Mouse (Mus musculus) neural tube, embryonic 13.5 days (tissue): ENCODE measurements around the gene Endou. TPM values are rescaled to one million over a fixed set of nuclear protein-coding genes. Genes with fewer than 3 reads are reported as not detected.

Source experiments
- ATAC-seq: fragments of 200-750 bp; cut with Nextera tagmentation; 2 replicates; pipeline ENCODE4 v1.8.0; 2017; ENCODE audit warnings: low read depth, mild to moderate bottlenecking, moderate TSS enrichment, moderate library complexity
- H3K27ac ChIP-seq: fragments of 300-500 bp; sonication (generic); replicated peaks from 2 replicates; pipeline ENCODE4 v1.5.1; 2015; ENCODE audit warnings: moderate library complexity, mild to moderate bottlenecking, inconsistent platforms
- H3K27me3 ChIP-seq: fragments of 300-500 bp; sonication (generic); 2 replicates; pipeline ENCODE4 v1.6.1; 2015; ENCODE audit warnings: mild to moderate bottlenecking, inconsistent platforms
- H3K36me3 ChIP-seq: fragments of 300-500 bp; sonication (generic); 2 replicates; pipeline ENCODE4 v1.6.1; 2015; ENCODE audit warnings: mild to moderate bottlenecking, inconsistent platforms
- H3K4me1 ChIP-seq: fragments of 300-500 bp; sonication (generic); replicated peaks from 2 replicates; pipeline ENCODE4 v1.6.1; 2015; ENCODE audit warnings: inconsistent platforms
- H3K4me2 ChIP-seq: fragments of 300-500 bp; sonication (generic); 2 replicates; pipeline ENCODE4 v1.6.1; 2015; ENCODE audit warnings: inconsistent platforms, mild to moderate bottlenecking, moderate library complexity
- H3K4me3 ChIP-seq: fragments of 300-500 bp; sonication (generic); 2 replicates; pipeline ENCODE4 v1.5.1; 2015; ENCODE audit warnings: mild to moderate bottlenecking, inconsistent platforms
- H3K9ac ChIP-seq: fragments of 300-500 bp; sonication (generic); 2 replicates; pipeline ENCODE4 v1.6.1; 2015; ENCODE audit warnings: moderate library complexity, mild to moderate bottlenecking, inconsistent platforms
- H3K9me3 ChIP-seq: fragments of 300-500 bp; sonication (generic); 2 replicates; pipeline ENCODE4 v1.6.1; 2016; ENCODE audit warnings: inconsistent platforms
- WGBS: fragments of 180-500 bp; shearing (Covaris S2); methylation state at CpG from one replicate; pipeline ENCODE4 v1.1.7; 2015; 5-methylcytosine and 5-hydroxymethylcytosine counted together
- polyA plus RNA-seq: library from polyadenylated mRNA; unstranded; fragments of >200 nt; fragmentation: Nextera tagmentation; extraction: Ambion mirVana; gene quantifications from 2 replicates; pipeline ENCODE4 v1.2.1, GENCODE M21; 2015

Endou gene
- polyA plus RNA-seq, 1 experiment from 2014 or later = 0.29 TPM

DNA sequence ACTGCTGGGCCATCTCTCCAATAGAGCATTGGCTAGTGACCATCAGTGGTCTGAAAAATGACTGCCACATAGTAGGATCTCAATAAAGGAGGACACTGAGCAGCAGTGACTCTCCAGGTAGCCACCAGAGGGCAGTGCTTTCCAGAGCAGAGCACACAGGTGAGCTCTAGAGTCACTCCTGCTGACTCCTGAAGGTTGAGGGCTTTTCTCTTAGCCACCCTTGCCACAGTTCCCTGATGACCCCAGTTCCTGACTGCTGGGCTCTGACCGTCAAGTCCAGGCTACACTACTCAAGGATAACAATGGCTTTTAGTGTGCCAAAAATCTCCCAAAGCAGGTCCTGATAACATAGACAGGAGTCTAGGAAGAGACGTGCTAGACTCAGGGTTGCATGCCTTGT, 20.5 kb upstream of the Endou start:
- no peaks in the 10 kb centered on the region for H3K27me3 ChIP-seq
- no peak overlapping the region for H3K4me2 ChIP-seq
- H3K9ac ChIP-seq = no peak overlapping the region
- no peaks in the 10 kb centered on the region for H3K9me3 ChIP-seq
- no peak for ATAC-seq
- H3K27ac ChIP-seq = no peak overlapping the region
- 77% methylated on average over 2 of the region's 2 CpGs for WGBS
- peaks cover 56% of the 10 kb centered on the region for H3K4me1 ChIP-seq
- H3K36me3 ChIP-seq = no peaks in the 10 kb centered on the region
- H3K4me3 ChIP-seq = no peak overlapping the region

DNA sequence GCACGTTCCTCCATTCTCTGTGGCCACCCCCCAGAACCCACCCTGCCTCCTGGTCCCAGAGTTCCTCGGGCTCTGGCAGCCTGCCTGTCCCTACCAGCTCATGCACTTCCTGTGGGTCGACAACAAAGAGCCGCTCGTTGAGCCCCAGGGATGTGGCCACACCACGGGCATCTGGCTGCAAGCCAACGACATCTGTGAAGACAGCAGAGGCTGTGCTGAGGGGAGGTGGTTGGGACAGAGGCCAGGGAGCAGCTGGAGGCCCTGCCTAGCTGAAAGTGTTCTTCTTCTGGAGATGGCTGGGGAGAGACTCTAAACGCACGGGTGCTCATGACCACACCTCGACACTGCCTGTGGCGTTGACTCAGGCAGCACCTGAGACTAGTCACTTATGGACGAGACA, 19.6 kb upstream of the Endou start:
- peak overlapping the region; percentile 83 for H3K27ac ChIP-seq
- 23% methylated on average over 12 of the region's 12 CpGs for WGBS
- ATAC-seq = peak; percentile 90
- no peak overlapping the region for H3K4me3 ChIP-seq
- H3K27me3 ChIP-seq = no peaks in the 10 kb centered on the region
- H3K4me2 ChIP-seq = peak overlapping the region; percentile 14; the same call in 1 of the 2 replicates
- peaks cover 55% of the 10 kb centered on the region for H3K4me1 ChIP-seq
- no peaks in the 10 kb centered on the region for H3K36me3 ChIP-seq
- peak overlapping the region; percentile 17; the same call in 1 of the 2 replicates for H3K9ac ChIP-seq
- no peaks in the 10 kb centered on the region for H3K9me3 ChIP-seq

DNA sequence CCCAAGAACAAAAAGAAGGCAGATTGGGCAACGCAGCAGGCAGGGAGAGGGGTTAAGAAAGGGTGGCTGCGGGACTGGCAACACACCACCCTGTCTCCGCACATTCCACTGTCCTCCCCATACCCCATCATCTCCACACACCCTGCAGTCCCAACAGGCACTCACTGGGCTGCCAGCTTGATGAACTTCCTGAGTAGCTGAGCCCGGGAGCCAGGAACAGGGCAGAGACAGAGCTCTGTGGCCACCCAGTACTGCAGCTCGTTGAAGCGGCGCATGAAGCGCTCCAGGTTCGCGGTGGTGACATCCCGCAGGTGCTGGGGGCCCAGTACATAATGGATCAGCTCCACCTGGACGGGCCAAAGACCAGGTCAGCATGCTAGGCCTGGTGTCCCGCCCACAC, 18.7 kb upstream of the Endou start:
- Histone ChIP-seq H3K4me3 (no peak overlapping the region), H3K27me3 (no peaks in the 10 kb centered on the region), H3K36me3 (no peaks in the 10 kb centered on the region), H3K4me1 (peaks cover 55% of the 10 kb centered on the region), H3K9ac (no peak overlapping the region), H3K4me2 (no peak overlapping the region), H3K27ac (peak overlapping the region; percentile 83), H3K9me3 (no peaks in the 10 kb centered on the region)
- WGBS = 85% methylated on average over 13 of the region's 13 CpGs
- 0 out of 2 replicates have a peak, but pooled peaks have one; percentile 2 for ATAC-seq

DNA sequence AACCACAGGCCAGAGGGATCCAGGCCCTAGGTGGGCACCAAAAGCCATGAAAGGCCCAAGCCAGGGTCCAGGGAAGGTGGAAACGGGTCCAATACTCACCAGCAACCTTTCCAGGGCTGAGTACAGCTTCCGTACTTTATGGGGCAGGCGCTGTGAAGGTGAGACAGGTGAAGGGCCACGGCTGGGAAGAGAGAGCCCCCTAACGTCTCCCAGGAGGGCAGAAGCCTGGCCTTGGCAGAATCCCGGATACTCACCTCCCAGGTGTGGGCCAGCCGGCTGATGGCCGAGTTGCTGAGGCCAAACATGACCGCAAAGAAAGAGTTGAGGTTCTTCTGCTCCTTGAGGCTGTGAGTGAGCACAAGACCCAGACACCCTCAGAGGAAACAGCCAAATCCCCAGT, 18.3 kb upstream of the Endou start:
- H3K9me3 ChIP-seq = no peaks in the 10 kb centered on the region
- WGBS = 96% methylated on average over 9 of the region's 9 CpGs
- H3K4me2 ChIP-seq = no peak overlapping the region
- H3K27ac ChIP-seq = no peak overlapping the region
- no peak overlapping the region for H3K4me3 ChIP-seq
- ATAC-seq = no peak
- no peak overlapping the region for H3K9ac ChIP-seq
- H3K27me3 ChIP-seq = no peaks in the 10 kb centered on the region
- H3K36me3 ChIP-seq = no peaks in the 10 kb centered on the region
- H3K4me1 ChIP-seq = peaks cover 53% of the 10 kb centered on the region

DNA sequence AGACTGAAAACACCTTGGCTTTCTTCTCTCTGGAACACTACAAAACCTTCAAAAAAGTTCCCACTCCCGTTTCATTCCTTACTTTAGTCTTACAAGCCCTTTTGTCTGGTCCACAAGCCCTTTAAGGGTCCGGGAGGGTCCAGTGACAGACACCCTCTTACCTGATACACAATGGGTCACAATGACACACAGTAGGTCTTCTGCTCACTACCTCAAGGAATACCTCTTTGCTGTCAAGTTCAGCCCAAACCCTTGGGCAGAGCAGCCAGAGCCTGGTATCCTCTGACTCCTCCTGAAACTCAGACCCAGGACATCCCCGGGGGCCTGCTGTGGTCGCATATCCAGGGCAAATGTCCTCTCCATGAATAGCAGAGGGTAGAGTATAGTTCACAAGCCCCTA, 17.8 kb upstream of the Endou start:
- 89% methylated on average over 4 of the region's 4 CpGs for WGBS
- no peak overlapping the region for H3K27ac ChIP-seq
- no peak for ATAC-seq

DNA sequence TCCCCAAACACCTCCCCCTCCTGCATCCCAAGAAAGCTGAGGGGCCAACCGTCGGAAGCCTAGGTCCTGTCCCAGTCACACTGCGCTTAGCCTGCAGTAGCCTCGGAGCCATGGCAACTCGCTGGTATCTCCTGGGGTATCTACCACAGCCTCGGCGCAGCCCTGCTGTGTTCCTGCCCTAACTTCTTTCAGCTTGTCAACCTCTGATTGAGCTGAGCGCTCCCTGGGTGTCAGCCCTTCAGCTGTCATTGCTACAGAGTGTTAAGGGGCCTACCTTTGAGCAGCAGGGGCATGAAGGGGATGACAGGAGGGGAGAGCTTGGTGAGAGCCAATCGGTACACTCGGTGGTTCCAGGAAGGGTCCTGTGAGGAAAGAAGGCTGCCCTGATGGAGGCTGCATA, 17.2 kb upstream of the Endou start:
- Histone ChIP-seq H3K27ac (no peak overlapping the region), H3K4me2 (no peak overlapping the region), H3K9me3 (no peaks in the 10 kb centered on the region), H3K4me1 (peaks cover 51% of the 10 kb centered on the region), H3K4me3 (no peak overlapping the region), H3K36me3 (no peaks in the 10 kb centered on the region), H3K9ac (no peak overlapping the region), H3K27me3 (no peaks in the 10 kb centered on the region)
- 45% methylated on average over 10 of the region's 10 CpGs for WGBS
- ATAC-seq = no peak

More for the DNA sequence above, 17.8 kb upstream of the Endou start:
- Histone ChIP-seq H3K4me2 (no peak overlapping the region), H3K9me3 (no peaks in the 10 kb centered on the region), H3K27me3 (no peaks in the 10 kb centered on the region), H3K4me1 (peaks cover 53% of the 10 kb centered on the region), H3K9ac (no peak overlapping the region), H3K4me3 (no peak overlapping the region), H3K36me3 (no peaks in the 10 kb centered on the region)

DNA sequence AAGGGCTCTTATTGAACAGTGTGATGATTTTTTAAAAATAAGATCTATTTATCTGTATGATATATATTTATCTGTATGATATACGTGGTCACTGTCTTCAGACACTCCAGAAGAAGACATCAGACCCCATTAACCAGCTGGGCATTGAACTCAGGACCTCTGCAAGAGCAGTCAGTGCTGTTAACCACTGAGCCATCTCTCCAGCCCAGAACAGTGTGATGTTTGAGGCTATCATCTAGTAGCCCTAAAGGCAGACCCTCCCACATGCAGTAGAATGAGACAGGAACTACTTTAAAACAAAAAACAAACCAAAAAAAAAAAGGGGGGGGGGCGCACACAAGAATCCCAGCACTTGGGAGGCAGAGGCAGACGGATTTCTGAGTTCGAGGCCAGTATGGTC, 16.3 kb upstream of the Endou start:
- H3K27ac ChIP-seq = no peak overlapping the region
- H3K36me3 ChIP-seq = no peaks in the 10 kb centered on the region
- no peaks in the 10 kb centered on the region for H3K27me3 ChIP-seq
- no peaks in the 10 kb centered on the region for H3K9me3 ChIP-seq
- H3K4me2 ChIP-seq = no peak overlapping the region
- no peak for ATAC-seq
- no peak overlapping the region for H3K9ac ChIP-seq
- WGBS = 88% methylated on average over 4 of the region's 4 CpGs
- H3K4me1 ChIP-seq = peaks cover 52% of the 10 kb centered on the region
- H3K4me3 ChIP-seq = no peak overlapping the region

DNA sequence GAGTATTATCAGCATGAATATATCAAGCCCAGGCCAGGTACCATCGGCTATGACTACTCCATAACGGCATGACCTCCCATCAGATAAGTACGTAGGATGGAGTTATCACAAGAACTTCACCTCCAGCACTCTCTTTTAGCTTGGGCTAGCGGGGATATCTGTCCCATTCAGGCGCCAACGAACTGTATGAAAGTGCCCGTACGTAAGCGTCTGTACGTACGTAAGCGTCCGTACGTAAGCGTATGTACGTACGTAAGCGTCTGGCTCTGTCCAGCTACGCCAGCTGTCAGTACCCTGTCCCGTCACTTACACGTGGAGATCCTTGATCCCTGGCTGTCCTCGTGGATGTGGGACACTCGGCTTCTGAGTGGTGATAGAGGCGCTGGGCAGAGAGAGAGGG, 15.6 kb upstream of the Endou start:
- H3K4me3 ChIP-seq = no peak overlapping the region
- no peaks in the 10 kb centered on the region for H3K36me3 ChIP-seq
- no peaks in the 10 kb centered on the region for H3K27me3 ChIP-seq
- H3K27ac ChIP-seq = no peak overlapping the region
- no peak overlapping the region for H3K9ac ChIP-seq
- peaks cover 58% of the 10 kb centered on the region for H3K4me1 ChIP-seq
- H3K4me2 ChIP-seq = no peak overlapping the region
- WGBS = 96% methylated on average over 24 of the region's 24 CpGs
- no peaks in the 10 kb centered on the region for H3K9me3 ChIP-seq
- ATAC-seq = no peak

DNA sequence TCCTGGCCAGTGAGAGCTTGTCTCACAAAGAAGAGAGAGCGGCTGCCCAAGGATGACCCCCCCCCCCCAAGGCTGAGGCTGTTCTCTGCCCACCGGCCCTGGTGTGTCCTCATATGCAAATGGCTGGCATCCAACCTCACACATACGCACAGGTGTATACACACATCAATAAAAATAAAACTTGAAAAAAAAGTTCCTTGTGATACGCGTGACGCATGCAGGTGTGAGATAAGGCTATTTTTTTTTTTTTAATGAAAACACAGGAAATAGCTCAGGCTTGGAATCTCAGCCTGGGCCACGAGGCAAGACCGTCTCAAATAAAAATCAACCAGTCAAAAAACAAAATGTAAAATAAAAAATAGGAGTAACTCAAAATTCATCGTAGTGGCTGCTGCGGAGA, 15.1 kb upstream of the Endou start:
- Histone ChIP-seq H3K27me3 (no peaks in the 10 kb centered on the region), H3K4me1 (peaks cover 58% of the 10 kb centered on the region), H3K9me3 (no peaks in the 10 kb centered on the region), H3K9ac (no peak overlapping the region), H3K4me2 (no peak overlapping the region), H3K27ac (no peak overlapping the region), H3K36me3 (no peaks in the 10 kb centered on the region), H3K4me3 (no peak overlapping the region)
- ATAC-seq = no peak
- WGBS = 90% methylated on average over 10 of the region's 10 CpGs

DNA sequence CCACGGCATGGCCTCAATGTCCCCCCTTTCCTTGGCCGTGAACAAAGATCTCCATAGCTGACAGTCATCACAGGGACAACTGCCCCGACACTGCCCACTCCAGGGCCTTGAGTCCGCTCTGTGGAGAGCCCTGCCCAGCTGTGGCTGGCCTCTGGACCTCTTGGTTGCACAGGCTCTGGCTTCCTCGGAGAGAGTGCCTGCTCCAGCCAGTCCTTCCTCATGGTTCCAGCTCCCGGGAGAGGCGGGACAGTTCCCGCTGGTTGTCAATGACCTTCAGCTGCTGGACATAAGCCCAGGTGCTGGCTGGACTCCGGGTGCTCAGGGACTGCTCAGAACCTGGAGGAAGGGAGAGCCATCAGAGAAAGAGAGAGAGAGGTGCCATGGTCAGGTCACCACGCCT, 14.2 kb upstream of the Endou start:
- H3K9me3 ChIP-seq = no peaks in the 10 kb centered on the region
- peak overlapping the region; percentile 78 for H3K27ac ChIP-seq
- no peaks in the 10 kb centered on the region for H3K27me3 ChIP-seq
- ATAC-seq = no peak
- H3K9ac ChIP-seq = 0 out of 2 replicates have a peak overlapping the region, but pooled peaks have one; percentile 2
- H3K4me3 ChIP-seq = no peak overlapping the region
- no peaks in the 10 kb centered on the region for H3K36me3 ChIP-seq
- no peak overlapping the region for H3K4me2 ChIP-seq
- H3K4me1 ChIP-seq = peaks cover 49% of the 10 kb centered on the region
- 76% methylated on average over 10 of the region's 10 CpGs for WGBS

DNA sequence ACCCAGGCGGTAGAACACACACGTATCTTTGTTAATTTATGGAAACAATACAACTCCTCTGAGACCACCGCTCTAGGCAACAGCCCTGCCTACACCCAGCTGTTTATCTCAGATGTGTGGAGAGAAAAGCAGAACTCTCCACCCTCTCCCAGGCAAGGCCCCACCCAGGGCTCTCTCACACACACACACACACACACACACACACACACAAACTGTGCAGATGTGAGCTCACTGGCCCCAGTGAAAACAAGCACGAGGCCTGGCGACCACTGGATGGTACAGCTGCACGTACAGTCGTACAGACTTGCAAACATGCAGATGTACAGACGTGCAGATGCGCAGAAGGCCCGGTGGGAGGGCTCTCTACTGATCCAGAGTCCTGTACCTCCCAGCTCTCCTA, 13.8 kb upstream of the Endou start:
- H3K36me3 ChIP-seq = no peaks in the 10 kb centered on the region
- H3K4me1 ChIP-seq = peaks cover 45% of the 10 kb centered on the region
- peak; percentile 77 for ATAC-seq
- H3K9me3 ChIP-seq = no peaks in the 10 kb centered on the region
- no peaks in the 10 kb centered on the region for H3K27me3 ChIP-seq
- H3K9ac ChIP-seq = 0 out of 2 replicates have a peak overlapping the region, but pooled peaks have one; percentile 2
- no peak overlapping the region for H3K4me3 ChIP-seq
- H3K4me2 ChIP-seq = no peak overlapping the region
- WGBS = 47% methylated on average over 10 of the region's 10 CpGs
- peak overlapping the region; percentile 78 for H3K27ac ChIP-seq

DNA sequence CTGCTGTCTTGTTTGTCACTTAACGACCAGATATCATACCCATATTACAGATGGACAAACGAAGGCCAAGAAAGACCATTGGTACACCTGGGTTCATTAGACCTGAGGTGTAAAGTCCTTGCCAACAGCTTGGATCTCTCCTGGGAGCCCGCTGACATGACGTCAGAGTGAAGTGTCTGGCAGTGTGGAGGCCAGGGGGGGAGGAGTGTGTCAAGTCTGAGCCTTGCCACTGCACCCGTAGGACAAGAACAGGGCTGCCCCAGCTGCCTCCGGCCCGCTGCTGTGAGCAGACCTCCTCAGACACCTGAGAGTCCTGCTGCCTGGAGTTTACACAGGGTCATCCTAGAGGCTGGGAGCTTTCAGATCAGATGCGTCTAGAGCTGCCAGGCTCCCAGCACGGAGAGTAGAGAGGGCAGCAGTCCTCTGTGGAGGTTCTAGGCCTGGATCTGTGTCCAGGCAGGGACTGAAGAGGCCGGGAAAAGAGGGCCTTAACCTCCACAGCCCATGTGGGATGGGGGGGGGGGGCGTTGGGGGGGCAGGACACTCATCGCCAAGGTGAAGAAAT, 12.9 kb upstream of the Endou start:
- Histone ChIP-seq H3K27ac (peak overlapping the region; percentile 42; the same call in 1 of the 2 replicates), H3K27me3 (no peaks in the 10 kb centered on the region), H3K9me3 (no peaks in the 10 kb centered on the region), H3K4me1 (peaks cover 37% of the 10 kb centered on the region), H3K36me3 (no peaks in the 10 kb centered on the region), H3K4me2 (no peak overlapping the region), H3K4me3 (no peak overlapping the region), H3K9ac (no peak overlapping the region)
- no peak for ATAC-seq
- WGBS = 72% methylated on average over 12 of the region's 12 CpGs

DNA sequence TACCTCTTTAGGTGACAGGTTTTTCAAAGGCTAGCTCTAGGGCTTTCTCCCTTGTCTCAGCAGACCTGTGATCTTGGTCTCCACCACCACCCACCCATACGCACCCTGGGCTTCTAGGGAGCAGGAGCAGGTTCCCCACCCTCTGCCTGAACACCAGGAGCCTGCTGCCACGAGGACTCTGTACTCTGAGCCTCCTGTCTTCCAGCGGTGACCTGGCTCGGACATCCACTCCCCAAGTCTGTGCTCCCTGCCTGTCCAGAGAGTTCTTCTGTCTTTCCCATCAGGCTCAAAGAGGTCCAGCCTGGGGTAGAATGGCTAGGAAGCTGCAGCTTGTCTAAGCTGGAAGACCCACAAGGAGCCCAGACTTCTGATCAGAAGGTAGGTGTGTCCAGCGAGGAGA, 12.1 kb upstream of the Endou start:
- Histone ChIP-seq H3K4me3 (no peak overlapping the region), H3K9ac (no peak overlapping the region), H3K4me1 (peaks cover 28% of the 10 kb centered on the region), H3K27ac (no peak overlapping the region), H3K9me3 (no peaks in the 10 kb centered on the region), H3K27me3 (no peaks in the 10 kb centered on the region), H3K36me3 (no peaks in the 10 kb centered on the region), H3K4me2 (no peak overlapping the region)
- no peak for ATAC-seq
- 88% methylated on average over 5 of the region's 5 CpGs for WGBS
